Mouse (Mus musculus) stomach, embryonic 14.5 days (tissue): ENCODE data around the gene Zdhhc1. TPM values are rescaled to one million over a fixed set of nuclear protein-coding genes. Genes with fewer than 3 reads are reported as not detected.

Experiments
- ATAC-seq: fragments of 200-750 bp; cut with Nextera tagmentation; 2 replicates; pipeline ENCODE4 v1.8.0; 2017; ENCODE audit warnings: low read depth, moderate TSS enrichment; ENCODE audit not compliant: insufficient number of reproducible peaks, insufficient read depth, low FRiP score
- H3K27ac ChIP-seq: fragments of 300-500 bp; sonication (generic); 2 replicates; pipeline ENCODE4 v1.5.1; 2014; ENCODE audit warnings: mild to moderate bottlenecking, low read length, moderate library complexity, mixed read lengths
- H3K27me3 ChIP-seq: fragments of 300-500 bp; sonication (generic); 2 replicates; pipeline ENCODE4 v1.6.1; 2014; ENCODE audit warnings: low read length, control low read depth, mixed read lengths; ENCODE audit not compliant: control insufficient read depth, insufficient read depth
- H3K36me3 ChIP-seq: fragments of 300-500 bp; sonication (generic); 2 replicates; pipeline ENCODE4 v1.6.1; 2014; ENCODE audit warnings: mild to moderate bottlenecking, control low read depth, low read length, moderate library complexity, mixed read lengths; ENCODE audit not compliant: control insufficient read depth, insufficient read depth
- H3K4me1 ChIP-seq: fragments of 300-500 bp; sonication (generic); 2 replicates; pipeline ENCODE4 v1.6.1; 2014; ENCODE audit warnings: low read length, control low read depth, mixed read lengths; ENCODE audit not compliant: control insufficient read depth, insufficient read depth
- H3K4me2 ChIP-seq: fragments of 300-500 bp; sonication (generic); replicated peaks from 2 replicates; pipeline ENCODE4 v1.6.1; 2014; ENCODE audit warnings: low read depth, low read length, control low read depth
- H3K4me3 ChIP-seq: fragments of 300-500 bp; sonication (generic); 2 replicates; pipeline ENCODE4 v1.5.1; 2014; ENCODE audit warnings: low read depth, low read length, control low read depth
- H3K9ac ChIP-seq: fragments of 300-500 bp; sonication (generic); replicated peaks from 2 replicates; pipeline ENCODE4 v1.6.1; 2014; ENCODE audit warnings: low read depth, mild to moderate bottlenecking, control low read depth, low read length, moderate library complexity, mixed read lengths
- H3K9me3 ChIP-seq: fragments of 300-500 bp; sonication (generic); 2 replicates; pipeline ENCODE4 v1.6.1; 2016; ENCODE audit warnings: low read depth, low read length, control low read depth; ENCODE audit not compliant: control insufficient read depth
- WGBS: fragments of 180-500 bp; shearing (Covaris S2); extraction: QIAGEN DNeasy Blood & Tissue Kit; methylation state at CpG from one replicate; pipeline ENCODE4 v1.1.7; 2014; 5-methylcytosine and 5-hydroxymethylcytosine counted together
- polyA plus RNA-seq: library from polyadenylated mRNA; unstranded; fragments of >200 nt; fragmentation: Nextera tagmentation; extraction: Ambion mirVana; gene quantifications from 2 replicates; pipeline ENCODE4 v1.2.1, GENCODE M21; 2014

Zdhhc1 gene
- polyA plus RNA-seq, 1 experiment from 2014 or later: 33.9 TPM

- no peak for ATAC-seq
- peaks cover 28% of the 10 kb centered on the region for H3K4me1 ChIP-seq
These were observed 23.7 kb downstream of the Zdhhc1 start for GRCm38 (mm10) chr8:105472983-105473382.

GRCm38 (mm10) chr8:105472414-105472932, 24.2 kb downstream of the Zdhhc1 start:
- Histone ChIP-seq H3K9me3 (no peaks in the 10 kb centered on the region), H3K27me3 (no peaks in the 10 kb centered on the region), H3K9ac (no peak overlapping the region), H3K36me3 (peaks cover 7% of the 10 kb centered on the region), H3K4me2 (no peak overlapping the region), H3K4me1 (peaks cover 28% of the 10 kb centered on the region), H3K4me3 (no peak overlapping the region), H3K27ac (no peak overlapping the region)
- WGBS: 50% methylated on average over 23 of the region's 23 CpGs
- no peak for ATAC-seq

More at GRCm38 (mm10) chr8:105472983-105473382, 23.7 kb downstream of the Zdhhc1 start:
- no peak overlapping the region for H3K4me3 ChIP-seq
- WGBS: 75% methylated on average over 9 of the region's 9 CpGs
- H3K27me3 ChIP-seq: no peaks in the 10 kb centered on the region
- H3K4me2 ChIP-seq: no peak overlapping the region
- no peak overlapping the region for H3K9ac ChIP-seq
- peaks cover 12% of the 10 kb centered on the region for H3K36me3 ChIP-seq
- no peak overlapping the region for H3K27ac ChIP-seq
- no peaks in the 10 kb centered on the region for H3K9me3 ChIP-seq

GRCm38 (mm10) chr8:105471314-105472015, 25.2 kb downstream of the Zdhhc1 start, which contains the start of gene Tppp3:
Gene Tppp3 (minus strand): TSS chr8:105471526.
- ATAC-seq: peak; percentile 94

GRCm38 (mm10) chr8:105470681-105471313, 25.9 kb downstream of the Zdhhc1 start:
- H3K4me3 ChIP-seq: peak overlapping the region; percentile 22
- ATAC-seq: no peak
- no peak overlapping the region for H3K27ac ChIP-seq
- 20% methylated on average over 11 of the region's 11 CpGs for WGBS
- no peaks in the 10 kb centered on the region; the same call in 1 of the 2 replicates for H3K36me3 ChIP-seq
- H3K9me3 ChIP-seq: no peaks in the 10 kb centered on the region
- H3K27me3 ChIP-seq: no peaks in the 10 kb centered on the region
- peak overlapping the region; percentile 32; the same call in 1 of the 2 replicates for H3K9ac ChIP-seq
- peak overlapping the region; percentile 55 for H3K4me2 ChIP-seq
- peaks cover 28% of the 10 kb centered on the region for H3K4me1 ChIP-seq

More at GRCm38 (mm10) chr8:105471314-105472015, 25.2 kb downstream of the Zdhhc1 start, which contains the start of gene Tppp3:
- H3K36me3 ChIP-seq: peaks cover 7% of the 10 kb centered on the region
- H3K9me3 ChIP-seq: no peaks in the 10 kb centered on the region
- WGBS: 7% methylated on average over 25 of the region's 25 CpGs
- H3K27ac ChIP-seq: no peak within 1 kb of the TSS
- peak within 1 kb of the TSS; percentile 22 for H3K4me3 ChIP-seq
- H3K4me1 ChIP-seq: peaks cover 28% of the 10 kb centered on the region
- peak within 1 kb of the TSS; percentile 55 for H3K4me2 ChIP-seq
- H3K9ac ChIP-seq: peak within 1 kb of the TSS; percentile 32; the same call in 1 of the 2 replicates
- no peaks in the 10 kb centered on the region for H3K27me3 ChIP-seq

GRCm38 (mm10) chr8:105470262-105470661, 26.4 kb downstream of the Zdhhc1 start:
- Histone ChIP-seq H3K36me3 (no peaks in the 10 kb centered on the region; the same call in 1 of the 2 replicates), H3K4me3 (no peak overlapping the region), H3K27me3 (no peaks in the 10 kb centered on the region), H3K9ac (no peak overlapping the region), H3K27ac (no peak overlapping the region), H3K4me2 (no peak overlapping the region), H3K9me3 (no peaks in the 10 kb centered on the region), H3K4me1 (peaks cover 28% of the 10 kb centered on the region)
- 69% methylated on average over 5 of the region's 5 CpGs for WGBS
- no peak for ATAC-seq

GRCm38 (mm10) chr8:105469816-105470215, 26.9 kb downstream of the Zdhhc1 start:
- Histone ChIP-seq H3K36me3 (no peaks in the 10 kb centered on the region; the same call in 1 of the 2 replicates), H3K27me3 (no peaks in the 10 kb centered on the region), H3K9me3 (no peaks in the 10 kb centered on the region), H3K4me2 (no peak overlapping the region), H3K4me1 (peaks cover 23% of the 10 kb centered on the region), H3K9ac (no peak overlapping the region), H3K4me3 (no peak overlapping the region), H3K27ac (no peak overlapping the region)
- WGBS: 86% methylated on average over 5 of the region's 5 CpGs
- ATAC-seq: no peak

- ATAC-seq: no peak
- 52% methylated on average over 6 of the region's 6 CpGs for WGBS
- H3K9me3 ChIP-seq: no peaks in the 10 kb centered on the region
- H3K36me3 ChIP-seq: no peaks in the 10 kb centered on the region; the same call in 1 of the 2 replicates
- H3K4me2 ChIP-seq: no peak overlapping the region
- peaks cover 17% of the 10 kb centered on the region for H3K4me1 ChIP-seq
- no peak overlapping the region for H3K27ac ChIP-seq
- H3K27me3 ChIP-seq: no peaks in the 10 kb centered on the region
- H3K9ac ChIP-seq: no peak overlapping the region
- H3K4me3 ChIP-seq: no peak overlapping the region
These were observed 27.5 kb downstream of the Zdhhc1 start for GRCm38 (mm10) chr8:105469041-105469695.

GRCm38 (mm10) chr8:105468002-105468720, 28.5 kb downstream of the Zdhhc1 start:
- Histone ChIP-seq H3K27ac (no peak overlapping the region), H3K27me3 (no peaks in the 10 kb centered on the region), H3K9ac (no peak overlapping the region), H3K36me3 (no peaks in the 10 kb centered on the region), H3K4me1 (peaks cover 12% of the 10 kb centered on the region), H3K9me3 (no peaks in the 10 kb centered on the region), H3K4me3 (no peak overlapping the region), H3K4me2 (no peak overlapping the region)
- WGBS: 90% methylated on average over 27 of the region's 27 CpGs
- no peak for ATAC-seq
